Mouse (Mus musculus) testis, postnatal 10 days (tissue): ENCODE data around the gene Zfp648.

Experiments used
- DNase-seq: peaks from one replicate; pipeline ENCODE4 v3.0.0; 2021; ENCODE audit warnings: low spot score

Zfp648 gene

GRCm38 (mm10) chr1:154220566-154220965 lies 19.6 kb downstream of the Zfp648 start:
- no peak for DNase-seq

DNA sequence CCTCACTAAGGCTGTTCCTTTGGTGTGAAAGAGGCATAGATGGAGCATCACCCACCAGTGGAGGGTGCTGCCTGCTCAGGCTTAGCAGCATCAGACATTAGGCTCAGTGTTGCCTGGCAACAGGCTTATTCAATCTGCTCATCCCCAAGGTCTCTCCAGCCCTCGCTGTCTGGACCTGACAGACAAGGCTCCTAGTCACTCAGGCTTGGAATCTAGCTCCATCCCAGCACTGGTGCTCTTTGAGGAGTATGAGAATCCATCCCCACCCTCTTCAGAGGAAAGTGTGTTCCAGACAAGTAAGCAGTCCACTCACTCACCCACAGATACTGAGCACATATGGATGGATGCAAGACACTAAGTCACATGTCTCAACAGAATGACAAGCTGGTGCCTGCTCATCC lies 22.8 kb downstream of the Zfp648 start:
- DNase-seq: no peak

- no peak for DNase-seq
These were observed 31.6 kb downstream of the Zfp648 start for GRCm38 (mm10) chr1:154232594-154232993.

- DNase-seq: no peak
These were observed 32.0 kb downstream of the Zfp648 start for GRCm38 (mm10) chr1:154233033-154233432.

GRCm38 (mm10) chr1:154234814-154235213 lies 33.8 kb downstream of the Zfp648 start:
- DNase-seq: no peak

GRCm38 (mm10) chr1:154238876-154239275 lies 37.9 kb downstream of the Zfp648 start:
- no peak for DNase-seq

DNA sequence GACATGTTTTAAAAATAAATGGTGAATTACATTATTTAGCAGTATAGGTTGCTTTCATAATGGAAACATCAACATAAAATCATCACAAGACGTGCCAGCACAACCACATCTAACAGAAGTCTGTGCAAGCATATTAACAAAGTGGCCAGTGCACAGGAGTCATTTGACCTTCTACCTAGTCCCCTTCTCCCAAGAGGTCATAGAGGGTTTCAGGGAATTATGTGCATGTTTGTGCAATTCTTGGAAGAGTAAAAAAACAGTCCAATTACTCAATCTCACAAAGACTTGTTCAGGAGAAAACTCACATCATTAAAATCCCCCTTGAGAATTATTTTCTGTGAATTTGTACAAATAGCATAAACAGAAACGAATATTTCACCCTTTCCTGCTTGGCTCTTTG lies 50.2 kb downstream of the Zfp648 start:
- DNase-seq: no peak

- no peak for DNase-seq
These were observed 51.8 kb downstream of the Zfp648 start for GRCm38 (mm10) chr1:154252739-154253138.
